Mouse (Mus musculus) ES-Bruce4 (cell line): ENCODE data around the gene Gm13694.

ENCODE experiments used
- EP300 ChIP-seq: IDR thresholded peaks from 2 replicates; pipeline ENCODE4 v1.6.1; 2011; ENCODE audit warnings: low read depth, low read length; ENCODE audit not compliant: insufficient read depth
- POLR2A ChIP-seq: IDR thresholded peaks from one replicate; pipeline ENCODE4 v1.8.1; 2011; ENCODE audit warnings: low read length; ENCODE audit not compliant: insufficient read depth

- TF ChIP-seq EP300 = no peak
- no peak for TF ChIP-seq POLR2A
Measured at GRCm38 (mm10) chr2:84008913-84009312, 30.2 kb downstream of the Gm13694 start.
